Mouse (Mus musculus): Measurements from ENCODE around the gene Prickle2. TPM values are rescaled to one million over a fixed set of nuclear protein-coding genes. Genes with fewer than 3 reads are reported as not detected.
A peak's percentile ranks its signal among the peaks of the same experiment; 100 is the strongest.

Prickle2 gene
- total and polyA plus RNA-seq, 2 experiments from 2014 or later, result 10.9 to 27.4 TPM

GRCm38 (mm10) chr6:92728514-92728913, 22.6 kb upstream of the Prickle2 start:
- DNase-seq (ENCODE audit: low spot score), result peak; percentile 43
- ATAC-seq (ENCODE audit: low FRiP score), result peak; percentile 41; the same call in 1 of the 2 replicates
- Histone ChIP-seq H3K27me3 (ENCODE audit: insufficient read depth, low read length) (no peaks in the 10 kb centered on the region), H3K9ac (replicated peaks; ENCODE audit: low read length, poor library complexity, severe bottlenecking) (0 out of 2 replicates have a peak overlapping the region, but pooled peaks have one; percentile 4), H3K27ac (ENCODE audit: low read depth, low read length) (peak overlapping the region; percentile 76), H3K9me3 (ENCODE audit: low read length) (no peaks in the 10 kb centered on the region), H3K4me3 (ENCODE audit: low read depth, low read length) (no peak overlapping the region), H3K36me3 (ENCODE audit: insufficient read depth, low read length) (no peaks in the 10 kb centered on the region), H3K4me1 (ENCODE audit: insufficient read depth, low read length) (peaks cover 20% of the 10 kb centered on the region; the same call in 1 of the 2 replicates), H3K4me2 (ENCODE audit: low read depth, low read length, poor library complexity, severe bottlenecking) (no peak overlapping the region)
- WGBS, result 37% methylated on average over 7 of the region's 7 CpGs
- TF ChIP-seq CTCF (IDR thresholded peaks at IDR 0.05), result no peak

GRCm38 (mm10) chr6:92728084-92728483, 22.1 kb upstream of the Prickle2 start:
- peak; percentile 97 for TF ChIP-seq CTCF (IDR thresholded peaks at IDR 0.05)
- peaks cover 20% of the 10 kb centered on the region; the same call in 1 of the 2 replicates for H3K4me1 ChIP-seq (ENCODE audit: insufficient read depth, low read length)
- H3K4me2 ChIP-seq (ENCODE audit: low read depth, low read length, poor library complexity, severe bottlenecking), result no peak overlapping the region
- WGBS, result 2% methylated on average over 10 of the region's 10 CpGs
- no peaks in the 10 kb centered on the region for H3K36me3 ChIP-seq (ENCODE audit: insufficient read depth, low read length)
- no peaks in the 10 kb centered on the region for H3K27me3 ChIP-seq (ENCODE audit: insufficient read depth, low read length)
- 0 out of 2 replicates have a peak overlapping the region, but pooled peaks have one; percentile 4 for H3K9ac ChIP-seq (replicated peaks; ENCODE audit: low read length, poor library complexity, severe bottlenecking)
- H3K4me3 ChIP-seq (ENCODE audit: low read depth, low read length), result no peak overlapping the region
- peak; percentile 88 for DNase-seq (ENCODE audit: low spot score)
- H3K27ac ChIP-seq (ENCODE audit: low read depth, low read length), result peak overlapping the region; percentile 76
- no peaks in the 10 kb centered on the region for H3K9me3 ChIP-seq (ENCODE audit: low read length)
- ATAC-seq (ENCODE audit: low FRiP score), result peak; percentile 65; the same call in 1 of the 2 replicates

GRCm38 (mm10) chr6:92727351-92727986, 21.5 kb upstream of the Prickle2 start:
- H3K27ac ChIP-seq (ENCODE audit: low read depth, low read length), result no peak overlapping the region
- 14% methylated on average over 7 of the region's 7 CpGs for WGBS

DNA sequence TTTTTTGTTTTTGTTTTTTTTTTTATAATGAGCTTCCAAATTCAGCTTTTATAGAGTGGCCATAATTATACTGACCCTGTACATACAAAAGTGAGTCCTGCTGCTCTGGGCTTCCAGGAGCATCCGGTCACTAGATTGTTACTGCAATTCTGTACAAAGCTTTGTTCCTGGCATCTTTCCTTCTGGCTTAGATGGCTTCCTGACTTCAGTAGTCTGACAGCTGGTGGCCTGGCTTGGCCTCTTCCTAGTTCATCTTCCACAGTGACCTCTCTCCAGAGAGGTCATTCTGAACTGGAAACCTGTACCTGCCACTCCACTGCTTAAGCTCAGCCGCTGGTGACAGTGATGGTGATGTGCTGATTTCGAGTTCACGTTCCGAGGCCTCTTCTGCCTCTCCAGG, 20.2 kb upstream of the Prickle2 start:
- peaks cover 20% of the 10 kb centered on the region; the same call in 1 of the 2 replicates for H3K4me1 ChIP-seq (ENCODE audit: insufficient read depth, low read length)
- no peaks in the 10 kb centered on the region for H3K9me3 ChIP-seq (ENCODE audit: low read length)
- no peaks in the 10 kb centered on the region for H3K36me3 ChIP-seq (ENCODE audit: insufficient read depth, low read length)
- no peak for TF ChIP-seq CTCF (IDR thresholded peaks at IDR 0.05)
- H3K27ac ChIP-seq (ENCODE audit: low read depth, low read length), result no peak overlapping the region
- no peak overlapping the region for H3K4me2 ChIP-seq (ENCODE audit: low read depth, low read length, poor library complexity, severe bottlenecking)
- no peak overlapping the region for H3K9ac ChIP-seq (replicated peaks; ENCODE audit: low read length, poor library complexity, severe bottlenecking)
- ATAC-seq (ENCODE audit: low FRiP score) (no peak), DNase-seq (ENCODE audit: low spot score) (no peak)
- H3K4me3 ChIP-seq (ENCODE audit: low read depth, low read length), result no peak overlapping the region
- 85% methylated on average over 5 of the region's 5 CpGs for WGBS
- H3K27me3 ChIP-seq (ENCODE audit: insufficient read depth, low read length), result no peaks in the 10 kb centered on the region

More at GRCm38 (mm10) chr6:92727351-92727986, 21.5 kb upstream of the Prickle2 start:
- H3K36me3 ChIP-seq (ENCODE audit: insufficient read depth, low read length), result no peaks in the 10 kb centered on the region
- H3K27me3 ChIP-seq (ENCODE audit: insufficient read depth, low read length), result no peaks in the 10 kb centered on the region
- no peak for TF ChIP-seq CTCF (IDR thresholded peaks at IDR 0.05)
- H3K4me2 ChIP-seq (ENCODE audit: low read depth, low read length, poor library complexity, severe bottlenecking), result no peak overlapping the region
- H3K4me3 ChIP-seq (ENCODE audit: low read depth, low read length), result no peak overlapping the region
- peaks cover 20% of the 10 kb centered on the region; the same call in 1 of the 2 replicates for H3K4me1 ChIP-seq (ENCODE audit: insufficient read depth, low read length)
- H3K9me3 ChIP-seq (ENCODE audit: low read length), result no peaks in the 10 kb centered on the region
- ATAC-seq (ENCODE audit: low FRiP score) (no peak), DNase-seq (ENCODE audit: low spot score) (no peak)
- H3K9ac ChIP-seq (replicated peaks; ENCODE audit: low read length, poor library complexity, severe bottlenecking), result no peak overlapping the region

- peak overlapping the region; percentile 74 for H3K27ac ChIP-seq (ENCODE audit: low read depth, low read length)
- DNase-seq (ENCODE audit: low spot score), result no peak
- 17% methylated on average over 2 of the region's 2 CpGs for WGBS
These were observed 18.4 kb upstream of the Prickle2 start for GRCm38 (mm10) chr6:92724394-92724793.

DNA sequence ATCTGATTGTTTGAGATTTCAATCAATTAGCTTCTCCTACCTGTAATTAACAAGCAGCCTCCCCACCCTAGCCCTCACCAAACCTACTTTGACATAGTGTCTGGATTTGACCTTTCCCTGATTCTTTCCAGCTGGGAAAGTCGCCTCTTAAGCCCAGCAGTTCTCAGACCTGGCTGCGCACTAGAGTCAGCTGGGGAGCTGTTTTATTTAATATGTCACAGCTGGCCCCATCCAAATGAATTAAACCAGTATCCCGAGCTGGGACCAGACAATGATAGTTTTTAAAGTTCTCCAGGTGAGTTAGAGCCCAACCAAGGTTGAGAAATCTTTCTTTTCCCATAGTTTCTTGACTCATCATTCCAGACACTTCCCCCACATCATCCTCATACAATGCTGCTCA, 9.9 kb upstream of the Prickle2 start:
- TF ChIP-seq CTCF (IDR thresholded peaks at IDR 0.05), result no peak
- Histone ChIP-seq H3K27ac (ENCODE audit: low read depth, low read length) (no peak overlapping the region), H3K27me3 (ENCODE audit: insufficient read depth, low read length) (no peaks in the 10 kb centered on the region), H3K4me1 (ENCODE audit: insufficient read depth, low read length) (no peaks in the 10 kb centered on the region), H3K4me3 (ENCODE audit: low read depth, low read length) (no peak overlapping the region), H3K9me3 (ENCODE audit: low read length) (no peaks in the 10 kb centered on the region), H3K36me3 (ENCODE audit: insufficient read depth, low read length) (no peaks in the 10 kb centered on the region), H3K4me2 (ENCODE audit: low read depth, low read length, poor library complexity, severe bottlenecking) (no peak overlapping the region), H3K9ac (replicated peaks; ENCODE audit: low read length, poor library complexity, severe bottlenecking) (no peak overlapping the region)
- ATAC-seq (ENCODE audit: low FRiP score), result no peak
- 56% methylated on average over 3 of the region's 3 CpGs for WGBS
- no peak for DNase-seq (ENCODE audit: low spot score)

More at GRCm38 (mm10) chr6:92724394-92724793, 18.4 kb upstream of the Prickle2 start:
- Histone ChIP-seq H3K27me3 (ENCODE audit: insufficient read depth, low read length) (no peaks in the 10 kb centered on the region), H3K9ac (replicated peaks; ENCODE audit: low read length, poor library complexity, severe bottlenecking) (0 out of 2 replicates have a peak overlapping the region, but pooled peaks have one; percentile 8), H3K36me3 (ENCODE audit: insufficient read depth, low read length) (no peaks in the 10 kb centered on the region), H3K4me3 (ENCODE audit: low read depth, low read length) (no peak overlapping the region), H3K4me2 (ENCODE audit: low read depth, low read length, poor library complexity, severe bottlenecking) (no peak overlapping the region), H3K9me3 (ENCODE audit: low read length) (no peaks in the 10 kb centered on the region), H3K4me1 (ENCODE audit: insufficient read depth, low read length) (peaks cover 20% of the 10 kb centered on the region; the same call in 1 of the 2 replicates)
- ATAC-seq (ENCODE audit: low FRiP score), result no peak
- no peak for TF ChIP-seq CTCF (IDR thresholded peaks at IDR 0.05)
